Mouse (Mus musculus) lung, postnatal 10 days (tissue): ENCODE measurements around the gene Tmem200a.

Experiments used
- DNase-seq: peaks from one replicate; pipeline ENCODE4 v3.0.0; 2021

Tmem200a gene

GRCm38 (mm10) chr10:25876809-25877208 lies 202.0 kb downstream of the Tmem200a start:
- no peak for DNase-seq

- no peak for DNase-seq
Measured at GRCm38 (mm10) chr10:25868739-25869138, 210.1 kb downstream of the Tmem200a start.
